Comparison of ENCODE assay signal across 16 mouse cellular contexts in the genomic region with DNA sequence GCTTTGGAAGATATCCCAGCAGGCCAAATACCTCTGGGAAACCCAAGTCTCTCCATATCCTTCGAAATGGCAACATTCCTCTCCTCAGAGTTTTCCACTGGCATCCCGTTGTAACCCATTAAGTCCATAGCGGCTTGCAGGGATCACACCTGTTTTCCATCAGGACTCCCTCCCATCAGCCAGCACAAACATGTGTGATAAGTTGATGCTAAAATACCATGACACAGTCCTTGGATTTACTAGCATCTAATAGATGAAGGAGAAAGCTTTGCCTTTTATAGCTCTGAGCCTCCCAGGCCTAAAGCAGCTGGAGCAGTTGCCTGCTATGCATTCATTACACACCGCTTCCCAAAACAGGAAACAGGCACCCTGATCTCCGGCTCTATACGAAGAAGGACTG.
A peak's percentile ranks its signal among the peaks of the same experiment; 100 is the strongest.
DNase-seq lines count a peak whose midpoint lies in the region; ATAC-seq and TF ChIP-seq lines count a peak whose summit lies in the region.
"Had no signal": no experiment of that assay in that cellular context is flagged by ENCODE, and none has a peak within 500 bp of the region (broad histone marks: within the 10 kb centered on the region; RNA-seq: fewer than 3 reads in every experiment).

No protein-coding gene starts in this region.

- no peak overlapping the region for H3K4me3 ChIP-seq in heart, embryonic 15.5 days
- no peak overlapping the region for H3K4me3 ChIP-seq in embryonic facial prominence, embryonic 11.5 days (ENCODE audit: low read depth, low read length)
- H3K4me3 ChIP-seq in intestine, embryonic 16.5 days (ENCODE audit: low read length), result no peak overlapping the region
- H3K4me3 ChIP-seq in stomach, embryonic 16.5 days (replicated peaks; ENCODE audit: low read length), result no peak overlapping the region
- H3K4me3 ChIP-seq in midbrain, postnatal 0 days (ENCODE audit: low read depth, low read length), result no peak overlapping the region
- H3K4me3 ChIP-seq: liver, embryonic 12.5 days; midbrain, embryonic 13.5 days; neural tube, embryonic 12.5 days had no signal

- no peak for DNase-seq in heart, adult 8-10 months (ENCODE audit: low spot score)
- DNase-seq in embryonic facial prominence, embryonic 11.5 days (ENCODE audit: low spot score), result peak; percentile 83
- DNase-seq in left cerebral cortex, adult 9 months (ENCODE audit: low spot score in 2 of 2), result no peak
- DNase-seq in midbrain, postnatal 0 days (ENCODE audit: low spot score), result no peak
- DNase-seq: cerebellum, adult 9-11 months; kidney, postnatal 25 days; layer of hippocampus, postnatal 36 days; lung, postnatal 10 days had no signal

- no peaks in the 10 kb centered on the region for H3K36me3 ChIP-seq in heart, embryonic 15.5 days
- H3K36me3 ChIP-seq in embryonic facial prominence, embryonic 11.5 days (replicated peaks; ENCODE audit: control insufficient read depth, insufficient read depth, low read depth, low read length), result no peaks in the 10 kb centered on the region
- H3K36me3 ChIP-seq in intestine, embryonic 16.5 days (ENCODE audit: control insufficient read depth, insufficient read depth, low read length), result no peaks in the 10 kb centered on the region
- no peaks in the 10 kb centered on the region for H3K36me3 ChIP-seq in stomach, embryonic 16.5 days (ENCODE audit: control insufficient read depth, insufficient read depth, low read length)
- no peaks in the 10 kb centered on the region for H3K36me3 ChIP-seq in midbrain, postnatal 0 days (ENCODE audit: insufficient read depth, low read length)
- H3K36me3 ChIP-seq: liver, embryonic 12.5 days; midbrain, embryonic 13.5 days; neural tube, embryonic 12.5 days had no signal

- WGBS in heart, embryonic 15.5 days, result 40% methylated on average over 6 of the region's 6 CpGs
- WGBS in embryonic facial prominence, embryonic 11.5 days, result 36% methylated on average over 6 of the region's 6 CpGs
- WGBS in intestine, embryonic 16.5 days, result 50% methylated on average over 6 of the region's 6 CpGs
- WGBS in stomach, embryonic 16.5 days, result 42% methylated on average over 6 of the region's 6 CpGs
- 68% methylated on average over 6 of the region's 6 CpGs for WGBS in midbrain, postnatal 0 days

- no peak overlapping the region for H3K4me2 ChIP-seq in heart, embryonic 15.5 days
- no peak overlapping the region for H3K4me2 ChIP-seq in embryonic facial prominence, embryonic 11.5 days (ENCODE audit: low read depth, low read length)
- H3K4me2 ChIP-seq in intestine, embryonic 16.5 days (ENCODE audit: low read depth, low read length), result no peak overlapping the region
- H3K4me2 ChIP-seq in stomach, embryonic 16.5 days (ENCODE audit: low read depth, low read length), result no peak overlapping the region
- no peak overlapping the region for H3K4me2 ChIP-seq in midbrain, postnatal 0 days (ENCODE audit: low read depth, low read length, poor library complexity, severe bottlenecking)
- H3K4me2 ChIP-seq: liver, embryonic 12.5 days; midbrain, embryonic 13.5 days; neural tube, embryonic 12.5 days had no signal

- no peak for ATAC-seq in heart, embryonic 15.5 days (replicated peaks; ENCODE audit: insufficient number of reproducible peaks, insufficient read depth, low FRiP score, low read depth)
- ATAC-seq in embryonic facial prominence, embryonic 11.5 days (replicated peaks; ENCODE audit: insufficient number of reproducible peaks, low FRiP score, low TSS enrichment, low read depth), result 0 out of 2 replicates have a peak, but pooled peaks have one; percentile 23
- peak; percentile 54; the same call in 1 of the 2 replicates for ATAC-seq in intestine, embryonic 16.5 days
- ATAC-seq in stomach, embryonic 16.5 days (ENCODE audit: insufficient read depth, low FRiP score), result peak; percentile 63; the same call in 1 of the 2 replicates
- ATAC-seq in midbrain, postnatal 0 days (ENCODE audit: low FRiP score), result no peak
- ATAC-seq: CD4-positive, CD25-positive, alpha-beta regulatory T cell, adult 4 months; hindbrain, postnatal 0 days; liver, embryonic 12.5 days; midbrain, embryonic 13.5 days had no signal

- H3K27me3 ChIP-seq in heart, embryonic 15.5 days, result no peaks in the 10 kb centered on the region
- H3K27me3 ChIP-seq in embryonic facial prominence, embryonic 11.5 days (ENCODE audit: control insufficient read depth, insufficient read depth, low read length), result no peaks in the 10 kb centered on the region
- H3K27me3 ChIP-seq in intestine, embryonic 16.5 days (replicated peaks; ENCODE audit: control insufficient read depth, insufficient read depth, low read length), result no peaks in the 10 kb centered on the region
- H3K27me3 ChIP-seq in stomach, embryonic 16.5 days (ENCODE audit: control insufficient read depth, insufficient read depth, low read length), result no peaks in the 10 kb centered on the region
- no peaks in the 10 kb centered on the region for H3K27me3 ChIP-seq in midbrain, postnatal 0 days (ENCODE audit: insufficient read depth, low read length)
- H3K27me3 ChIP-seq: liver, embryonic 12.5 days; midbrain, embryonic 13.5 days; neural tube, embryonic 12.5 days had no signal

- H3K9ac ChIP-seq in heart, embryonic 15.5 days, result no peak overlapping the region
- no peak overlapping the region for H3K9ac ChIP-seq in embryonic facial prominence, embryonic 11.5 days (replicated peaks; ENCODE audit: low read length)
- no peak overlapping the region for H3K9ac ChIP-seq in intestine, embryonic 16.5 days (ENCODE audit: low read depth, low read length)
- no peak overlapping the region for H3K9ac ChIP-seq in stomach, embryonic 16.5 days (ENCODE audit: low read length)
- no peak overlapping the region for H3K9ac ChIP-seq in midbrain, postnatal 0 days (replicated peaks; ENCODE audit: low read length, poor library complexity, severe bottlenecking)
- H3K9ac ChIP-seq: liver, embryonic 12.5 days; midbrain, embryonic 13.5 days; neural tube, embryonic 12.5 days had no signal

- no peaks in the 10 kb centered on the region for H3K9me3 ChIP-seq in heart, embryonic 15.5 days (replicated peaks)
- no peaks in the 10 kb centered on the region for H3K9me3 ChIP-seq in embryonic facial prominence, embryonic 11.5 days (replicated peaks; ENCODE audit: control insufficient read depth, low read length)
- no peaks in the 10 kb centered on the region; the same call in 1 of the 2 replicates for H3K9me3 ChIP-seq in intestine, embryonic 16.5 days (ENCODE audit: control insufficient read depth, low read length)
- H3K9me3 ChIP-seq in stomach, embryonic 16.5 days (replicated peaks; ENCODE audit: control insufficient read depth, low read length), result no peaks in the 10 kb centered on the region
- no peaks in the 10 kb centered on the region for H3K9me3 ChIP-seq in midbrain, postnatal 0 days (ENCODE audit: low read length)
- H3K9me3 ChIP-seq: liver, embryonic 12.5 days; midbrain, embryonic 13.5 days; neural tube, embryonic 12.5 days had no signal

- 0 out of 2 replicates have a peak overlapping the region, but pooled peaks have one; percentile 26 for H3K27ac ChIP-seq in heart, embryonic 15.5 days
- peak overlapping the region; percentile 0; the same call in 1 of the 2 replicates for H3K27ac ChIP-seq in embryonic facial prominence, embryonic 11.5 days (replicated peaks; ENCODE audit: low read depth, low read length)
- peak overlapping the region; percentile 63 for H3K27ac ChIP-seq in intestine, embryonic 16.5 days (ENCODE audit: low read length)
- peak overlapping the region; percentile 64 for H3K27ac ChIP-seq in stomach, embryonic 16.5 days (ENCODE audit: low read length)
- H3K27ac ChIP-seq in midbrain, postnatal 0 days (ENCODE audit: low read depth, low read length), result no peak overlapping the region
- H3K27ac ChIP-seq: hindbrain, postnatal 0 days; liver, embryonic 12.5 days; midbrain, embryonic 13.5 days; neural tube, embryonic 12.5 days had no signal

- peaks cover 16% of the 10 kb centered on the region for H3K4me1 ChIP-seq in heart, embryonic 15.5 days (replicated peaks)
- 0 out of 2 replicates have a peak, but pooled peaks cover 3% of the 10 kb centered on the region for H3K4me1 ChIP-seq in embryonic facial prominence, embryonic 11.5 days (ENCODE audit: control insufficient read depth, insufficient read depth, low read length)
- H3K4me1 ChIP-seq in intestine, embryonic 16.5 days (ENCODE audit: control insufficient read depth, insufficient read depth, low read length), result peaks cover 11% of the 10 kb centered on the region; the same call in 1 of the 2 replicates
- peaks cover 7% of the 10 kb centered on the region for H3K4me1 ChIP-seq in stomach, embryonic 16.5 days (ENCODE audit: control insufficient read depth, insufficient read depth, low read length)
- no peaks in the 10 kb centered on the region for H3K4me1 ChIP-seq in midbrain, postnatal 0 days (ENCODE audit: insufficient read depth, low read length)
- H3K4me1 ChIP-seq: liver, embryonic 12.5 days; midbrain, embryonic 13.5 days; neural tube, embryonic 12.5 days had no signal

- no peak for TF ChIP-seq CTCF in midbrain, postnatal 0 days (IDR thresholded peaks at IDR 0.05)

Comparison
In these comparisons a context has a peak if more than half of its experiments do, and no peak if none do; other contexts are left out.
1. ATAC-seq: peak in embryonic facial prominence, embryonic 11.5 days (single experiment), intestine, embryonic 16.5 days (single experiment) and stomach, embryonic 16.5 days (single experiment); none in heart, embryonic 15.5 days (single experiment) and midbrain, postnatal 0 days (single experiment).